In genomic region chr12:112694127-112694475, GRCm38 (mm10) we compare ENCODE assay signal across 8 mouse cellular contexts. TPM values are rescaled to one million over a fixed set of nuclear protein-coding genes. Genes with fewer than 3 reads are reported as not detected.
DNase-seq lines count a peak whose midpoint lies in the region; ATAC-seq and TF ChIP-seq lines count a peak whose summit lies in the region.

No protein-coding gene starts in this region.

- H3K4me3 ChIP-seq in layer of hippocampus, adult 2 months: peak overlapping the region; percentile 99
- peak overlapping the region; percentile 58 for H3K4me3 ChIP-seq in embryonic facial prominence, embryonic 11.5 days (ENCODE audit: low read depth, low read length)
- peak overlapping the region; percentile 73 for H3K4me3 ChIP-seq in intestine, embryonic 15.5 days (replicated peaks)
- peak overlapping the region; percentile 65; the same call in 1 of the 2 replicates for H3K4me3 ChIP-seq in neural tube, embryonic 12.5 days

- DNase-seq in layer of hippocampus, adult 2 months (ENCODE audit: low spot score in 2 of 2): no peak
- DNase-seq in layer of hippocampus, adult 9-10 months (ENCODE audit: low spot score): no peak
- no peak for DNase-seq in embryonic facial prominence, embryonic 11.5 days (ENCODE audit: low spot score)
- no peak for DNase-seq in MN1 (ENCODE audit: low spot score)
- no peak for DNase-seq in yolk sac, embryonic 10.5 days (ENCODE audit: low spot score)
- DNase-seq in thymus, postnatal 4 days: no peak

- WGBS in embryonic facial prominence, embryonic 11.5 days: 85% methylated on average over 10 of the region's 10 CpGs
- WGBS in intestine, embryonic 15.5 days: 84% methylated on average over 10 of the region's 10 CpGs
- 84% methylated on average over 10 of the region's 10 CpGs for WGBS in neural tube, embryonic 12.5 days

- H3K4me2 ChIP-seq in embryonic facial prominence, embryonic 11.5 days (ENCODE audit: low read depth, low read length): peak overlapping the region; percentile 86
- H3K4me2 ChIP-seq in intestine, embryonic 15.5 days (replicated peaks): peak overlapping the region; percentile 87
- peak overlapping the region; percentile 90 for H3K4me2 ChIP-seq in neural tube, embryonic 12.5 days (replicated peaks)

- no peaks in the 10 kb centered on the region for H3K27me3 ChIP-seq in embryonic facial prominence, embryonic 11.5 days (ENCODE audit: control insufficient read depth, insufficient read depth, low read length)
- no peaks in the 10 kb centered on the region for H3K27me3 ChIP-seq in intestine, embryonic 15.5 days (replicated peaks)
- 0 out of 2 replicates have a peak, but pooled peaks cover 6% of the 10 kb centered on the region for H3K27me3 ChIP-seq in neural tube, embryonic 12.5 days (replicated peaks)

- H3K27ac ChIP-seq in layer of hippocampus, adult 2 months: peak overlapping the region; percentile 97
- no peak overlapping the region for H3K27ac ChIP-seq in embryonic facial prominence, embryonic 11.5 days (replicated peaks; ENCODE audit: low read depth, low read length)
- no peak overlapping the region for H3K27ac ChIP-seq in intestine, embryonic 15.5 days
- H3K27ac ChIP-seq in neural tube, embryonic 12.5 days: peak overlapping the region; percentile 77

- H3K9me3 ChIP-seq in embryonic facial prominence, embryonic 11.5 days (replicated peaks; ENCODE audit: control insufficient read depth, low read length): no peaks in the 10 kb centered on the region
- no peaks in the 10 kb centered on the region for H3K9me3 ChIP-seq in intestine, embryonic 15.5 days
- H3K9me3 ChIP-seq in neural tube, embryonic 12.5 days: no peaks in the 10 kb centered on the region

- H3K9ac ChIP-seq in embryonic facial prominence, embryonic 11.5 days (replicated peaks; ENCODE audit: low read length): peak overlapping the region; percentile 91
- peak overlapping the region; percentile 93; the same call in 1 of the 2 replicates for H3K9ac ChIP-seq in intestine, embryonic 15.5 days
- H3K9ac ChIP-seq in neural tube, embryonic 12.5 days: peak overlapping the region; percentile 80

- no peak for ATAC-seq in embryonic facial prominence, embryonic 11.5 days (replicated peaks; ENCODE audit: insufficient number of reproducible peaks, low FRiP score, low TSS enrichment, low read depth)
- no peak for ATAC-seq in intestine, embryonic 15.5 days
- ATAC-seq in neural tube, embryonic 12.5 days (ENCODE audit: low FRiP score, low read depth): no peak

- peaks cover 9% of the 10 kb centered on the region for H3K4me1 ChIP-seq in embryonic facial prominence, embryonic 11.5 days (ENCODE audit: control insufficient read depth, insufficient read depth, low read length)
- H3K4me1 ChIP-seq in intestine, embryonic 15.5 days (replicated peaks): peaks cover 14% of the 10 kb centered on the region
- peaks cover 18% of the 10 kb centered on the region for H3K4me1 ChIP-seq in neural tube, embryonic 12.5 days

- H3K36me3 ChIP-seq in embryonic facial prominence, embryonic 11.5 days (replicated peaks; ENCODE audit: control insufficient read depth, insufficient read depth, low read depth, low read length): no peaks in the 10 kb centered on the region
- H3K36me3 ChIP-seq in intestine, embryonic 15.5 days: no peaks in the 10 kb centered on the region
- H3K36me3 ChIP-seq in neural tube, embryonic 12.5 days: no peaks in the 10 kb centered on the region

- TF ChIP-seq CTCF in layer of hippocampus, adult 2 months (conservative IDR thresholded peaks at IDR 0.05): no peak

RNA-seq across cellular contexts. Expression of gene Zbtb42, which starts 15.5 kb away (rescaled TPM):
- under 1 TPM; 0.44 to 0.52 TPM for total RNA-seq in layer of hippocampus, adult 2 months (2021)
- 2.3 and 2.6 TPM in 2 replicates for polyA plus RNA-seq in embryonic facial prominence, embryonic 11.5 days (2014; fragmentation: Nextera tagmentation; extraction: Ambion mirVana)
- polyA plus RNA-seq in intestine, embryonic 15.5 days (2015; fragmentation: Nextera tagmentation; extraction: Ambion mirVana): 7.5 and 10.3 TPM in 2 replicates
- polyA plus RNA-seq in neural tube, embryonic 12.5 days (2016; fragmentation: Nextera tagmentation; extraction: Ambion mirVana): 4.0 and 5.4 TPM in 2 replicates

RNA-seq across cellular contexts. Expression of gene Akt1, which starts 19.4 kb away (rescaled TPM):
- total RNA-seq in layer of hippocampus, adult 2 months (2021): 100 to 1,000 TPM; 152 to 160 TPM
- 68.3 and 99.2 TPM in 2 replicates for polyA plus RNA-seq in embryonic facial prominence, embryonic 11.5 days (2014; fragmentation: Nextera tagmentation; extraction: Ambion mirVana)
- polyA plus RNA-seq in intestine, embryonic 15.5 days (2015; fragmentation: Nextera tagmentation; extraction: Ambion mirVana): 128 and 141 TPM in 2 replicates
- 184 and 201 TPM in 2 replicates for polyA plus RNA-seq in neural tube, embryonic 12.5 days (2016; fragmentation: Nextera tagmentation; extraction: Ambion mirVana)

RNA-seq across cellular contexts. Expression of gene Cep170b, which starts 26.2 kb away (rescaled TPM):
- 100 to 1,000 TPM; 194 to 210 TPM for total RNA-seq in layer of hippocampus, adult 2 months (2021)
- 5.3 and 8.0 TPM in 2 replicates for polyA plus RNA-seq in embryonic facial prominence, embryonic 11.5 days (2014; fragmentation: Nextera tagmentation; extraction: Ambion mirVana)
- polyA plus RNA-seq in intestine, embryonic 15.5 days (2015; fragmentation: Nextera tagmentation; extraction: Ambion mirVana): 20.1 and 22.4 TPM in 2 replicates
- 22.2 and 23.2 TPM in 2 replicates for polyA plus RNA-seq in neural tube, embryonic 12.5 days (2016; fragmentation: Nextera tagmentation; extraction: Ambion mirVana)

RNA-seq across cellular contexts. Expression of gene Siva1, which starts 49.6 kb away (rescaled TPM):
- 10 to 100 TPM; 19.6 to 20.1 TPM for total RNA-seq in layer of hippocampus, adult 2 months (2021)
- polyA plus RNA-seq in embryonic facial prominence, embryonic 11.5 days (2014; fragmentation: Nextera tagmentation; extraction: Ambion mirVana): 222 and 241 TPM in 2 replicates
- 183 and 225 TPM in 2 replicates for polyA plus RNA-seq in intestine, embryonic 15.5 days (2015; fragmentation: Nextera tagmentation; extraction: Ambion mirVana)
- 108 and 130 TPM in 2 replicates for polyA plus RNA-seq in neural tube, embryonic 12.5 days (2016; fragmentation: Nextera tagmentation; extraction: Ambion mirVana)

Comparison
In these comparisons a context has a peak if more than half of its experiments do, and no peak if none do; other contexts are left out.
1. H3K27ac ChIP-seq: peak in layer of hippocampus, adult 2 months (single experiment) and neural tube, embryonic 12.5 days (single experiment); none in embryonic facial prominence, embryonic 11.5 days (single experiment) and intestine, embryonic 15.5 days (single experiment).
2. Peak in every context shown above with its lines, with median percentiles within 50 percentile points of each other: H3K4me3 ChIP-seq, H3K4me2 ChIP-seq and H3K9ac ChIP-seq.